Mouse (Mus musculus) adrenal gland, postnatal 14 days (tissue): ENCODE measurements around the gene Alox5. TPM values are rescaled to one million over a fixed set of nuclear protein-coding genes. Genes with fewer than 3 reads are reported as not detected.
A peak's percentile ranks its signal among the peaks of the same experiment; 100 is the strongest.

Experiments used
- DNase-seq: peaks from one replicate; pipeline ENCODE4 v3.0.0; 2021; ENCODE audit warnings: mixed read lengths
- total RNA-seq: library from RNA; stranded (reverse); gene quantifications from 2 replicates; pipeline ENCODE4 v1.2.3, GENCODE M21; 2021

The Alox5 gene
- total RNA-seq, 1 experiment from 2014 or later, result 1.5 TPM

DNA sequence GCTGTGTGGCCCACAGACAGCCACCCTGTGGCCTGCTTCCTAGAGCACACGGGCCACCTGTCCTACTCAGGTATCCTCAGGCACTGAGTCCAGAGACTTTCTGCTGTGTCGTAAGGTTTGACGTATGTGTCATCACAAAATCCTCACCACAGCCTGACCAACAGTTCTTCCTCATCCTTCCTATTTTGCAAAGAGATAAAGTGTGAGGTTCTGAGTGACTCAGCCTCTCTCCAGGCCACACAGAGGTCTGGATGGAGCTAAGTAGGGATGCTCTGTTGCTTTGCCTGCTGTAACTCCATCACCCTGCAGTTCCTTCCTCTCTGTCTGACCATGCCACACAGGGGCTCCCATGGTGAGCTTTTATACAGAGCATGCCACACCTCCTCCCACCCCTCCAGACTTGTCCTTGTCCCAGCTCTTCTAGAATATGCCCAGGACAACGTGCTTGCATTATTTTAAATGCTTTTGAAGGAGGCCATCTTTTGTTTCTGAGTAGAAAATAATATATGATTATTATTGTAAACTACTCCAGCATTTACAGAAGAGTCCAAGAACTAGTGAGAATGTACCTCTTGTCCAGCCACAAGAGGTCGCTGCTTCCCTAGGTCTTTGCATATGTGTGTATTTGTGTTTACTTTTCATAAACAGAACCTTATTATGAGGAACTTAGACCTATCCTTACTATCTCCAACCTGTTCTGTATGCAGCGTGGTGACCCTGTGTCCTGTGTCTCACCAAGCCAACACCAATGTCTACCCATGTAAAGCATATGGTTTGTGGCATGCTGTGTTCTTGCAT lies 43.3 kb downstream of the Alox5 start:
- peak; percentile 42 for DNase-seq

DNA sequence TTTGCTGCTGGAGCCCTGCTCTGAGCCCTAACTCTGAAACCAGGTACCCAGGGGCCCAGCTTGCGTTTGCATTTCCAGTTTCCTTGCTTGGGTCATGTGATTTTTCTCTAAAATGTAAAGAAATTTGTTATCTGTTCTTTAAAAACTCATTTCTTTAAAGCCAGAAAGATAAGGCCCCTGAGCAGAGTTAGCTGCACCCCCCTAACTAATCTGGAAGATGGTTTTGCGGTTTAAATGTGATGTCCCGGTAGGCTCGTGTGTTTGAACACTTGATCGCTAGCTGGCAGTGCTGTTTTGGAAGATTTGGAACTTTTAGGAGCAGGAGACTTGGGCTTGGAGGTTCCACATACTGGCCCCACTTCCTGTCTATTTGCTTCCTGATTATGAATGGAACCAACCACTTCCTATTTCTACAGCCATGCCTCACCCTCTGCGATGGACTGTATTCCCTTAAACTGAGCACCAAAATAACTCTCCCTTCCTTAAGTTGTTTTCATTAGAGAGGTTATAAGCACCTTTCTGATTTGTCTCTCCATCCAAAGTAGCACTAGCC lies 44.9 kb downstream of the Alox5 start:
- DNase-seq, result no peak

DNA sequence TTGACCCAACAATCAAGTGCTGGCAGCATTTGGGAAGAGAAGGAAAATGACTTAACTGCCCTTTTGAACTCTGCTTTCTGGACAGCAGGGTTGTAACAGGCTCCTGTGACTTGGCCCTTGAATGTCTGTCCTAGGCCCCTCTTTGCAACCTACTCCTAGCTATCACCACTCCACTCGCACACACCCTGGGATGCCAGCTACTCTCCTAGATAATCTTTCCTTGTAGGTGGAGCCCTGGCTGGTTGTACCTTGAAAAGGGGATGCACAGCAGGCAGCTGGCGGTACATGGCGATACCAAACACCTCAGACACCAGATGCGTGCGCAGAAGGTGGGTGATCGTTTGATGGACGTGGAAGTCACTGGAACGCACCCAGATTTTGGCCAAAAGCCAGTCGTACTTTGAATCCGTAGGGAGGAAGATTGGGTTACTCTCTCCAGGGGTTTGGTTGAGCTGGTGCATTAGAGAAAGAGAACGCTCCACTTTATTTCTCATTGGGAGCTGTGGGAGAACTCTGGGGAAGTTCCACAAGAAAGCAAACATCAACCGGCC lies 45.8 kb downstream of the Alox5 start:
- no peak for DNase-seq

DNA sequence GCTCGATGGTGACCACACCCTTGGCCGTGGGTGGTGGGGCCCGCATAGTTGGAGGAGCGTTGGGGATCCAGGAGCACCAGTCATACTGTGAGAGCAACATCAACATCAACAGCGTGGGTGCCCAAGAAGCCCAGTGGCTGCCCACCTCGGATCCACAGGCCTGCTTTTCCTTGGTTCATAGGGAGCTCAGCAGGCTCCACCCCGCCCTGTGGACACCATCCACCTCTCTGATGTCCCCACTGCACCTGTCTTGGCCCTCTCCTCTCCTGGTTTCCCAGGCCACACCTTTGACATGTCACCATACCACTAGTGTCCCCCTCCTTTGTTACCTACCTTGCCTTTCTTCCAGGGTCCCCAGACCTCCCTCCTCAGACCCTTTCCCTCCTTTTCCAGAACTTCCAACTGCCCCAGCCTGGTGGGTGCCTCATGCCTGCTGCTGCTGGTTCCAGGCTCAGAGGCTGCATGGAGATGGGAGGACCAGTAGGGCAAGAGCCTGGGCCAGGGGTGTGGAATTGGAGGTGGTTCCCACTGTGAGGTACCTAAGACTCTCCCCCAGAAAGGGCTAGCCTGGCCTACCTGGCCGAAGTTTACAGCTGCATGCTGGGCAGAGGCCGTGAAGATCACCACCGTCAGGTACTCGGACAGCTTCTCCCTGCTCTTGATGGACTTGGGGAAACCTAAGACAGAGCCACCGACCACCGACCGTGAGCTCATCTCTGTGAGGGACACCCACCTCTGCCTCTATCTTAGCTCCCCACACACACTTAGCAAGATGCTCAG lies 48.2 kb downstream of the Alox5 start:
- no peak for DNase-seq

DNA sequence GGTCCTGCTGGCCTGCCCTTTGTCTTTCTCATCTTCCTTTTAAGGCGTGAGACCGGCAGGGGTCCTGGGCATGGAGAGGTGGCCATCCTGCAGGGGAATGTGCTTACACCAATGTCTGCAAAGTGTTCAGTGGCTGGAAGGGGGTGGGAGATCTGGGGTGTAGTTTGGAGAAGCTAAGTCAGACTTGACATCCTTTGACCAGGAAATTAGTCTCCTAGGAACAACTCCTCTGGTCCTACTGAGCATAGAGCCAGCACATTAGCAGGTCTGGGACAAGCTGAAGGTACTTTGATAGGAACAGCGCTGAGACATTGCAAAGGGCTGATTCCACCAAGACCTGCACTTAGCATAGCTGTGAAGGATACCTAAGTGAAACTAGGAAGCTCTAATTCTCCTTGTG lies 49.3 kb downstream of the Alox5 start:
- DNase-seq, result no peak

DNA sequence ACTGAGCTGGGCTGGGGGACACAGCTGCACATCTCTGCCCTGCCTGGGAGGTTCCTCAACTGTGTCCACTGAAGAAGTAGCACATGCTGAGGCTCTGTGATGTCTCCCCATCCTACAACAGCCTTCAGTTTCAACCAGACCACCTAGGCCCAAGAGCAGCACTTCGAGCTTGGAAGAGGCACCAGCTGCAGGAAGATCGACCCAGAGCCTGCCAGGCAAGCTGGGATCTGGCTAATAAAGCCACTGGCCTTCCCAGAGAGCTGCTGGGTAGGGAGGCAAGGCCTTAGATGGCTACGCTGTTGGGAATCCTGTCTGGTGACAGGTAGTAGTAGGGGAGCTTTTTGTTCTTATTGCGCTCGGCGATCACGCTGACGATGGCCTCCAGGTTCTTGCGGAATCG lies 50.5 kb downstream of the Alox5 start:
- no peak for DNase-seq

DNA sequence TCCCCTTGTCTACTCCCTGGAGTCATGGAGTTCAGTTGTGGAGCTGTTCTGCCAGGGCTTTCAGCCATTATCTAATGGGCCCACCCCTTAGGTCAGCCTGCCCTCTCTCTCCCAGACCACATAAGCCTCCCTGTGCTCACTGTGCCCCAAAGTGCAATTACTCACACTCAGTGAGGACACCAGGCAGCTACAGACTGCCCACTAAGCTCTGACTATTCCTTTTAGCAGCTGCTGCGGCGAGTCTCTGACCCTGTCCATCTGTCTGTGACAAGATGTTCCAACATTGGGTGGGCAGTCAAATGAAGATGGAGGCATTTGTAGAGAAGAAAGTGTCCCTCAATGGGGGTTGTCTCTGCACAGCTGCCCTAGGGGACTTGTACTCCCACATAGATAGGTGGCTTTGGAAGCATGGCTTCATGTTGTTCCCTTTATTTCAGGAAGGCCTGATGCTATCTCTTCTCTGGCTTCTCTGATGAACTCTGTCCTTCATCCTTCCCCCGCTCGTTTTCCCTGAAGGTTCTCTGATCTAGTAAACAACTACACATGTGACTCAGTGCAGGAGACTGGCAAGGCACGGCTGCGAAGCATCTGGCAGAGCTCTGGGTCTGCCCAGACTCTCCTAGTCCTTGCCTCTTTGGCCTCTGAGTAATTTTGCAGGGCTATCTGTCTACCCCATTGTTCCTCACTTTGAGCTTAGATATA lies 52.9 kb downstream of the Alox5 start:
- DNase-seq, result peak; percentile 71

DNA sequence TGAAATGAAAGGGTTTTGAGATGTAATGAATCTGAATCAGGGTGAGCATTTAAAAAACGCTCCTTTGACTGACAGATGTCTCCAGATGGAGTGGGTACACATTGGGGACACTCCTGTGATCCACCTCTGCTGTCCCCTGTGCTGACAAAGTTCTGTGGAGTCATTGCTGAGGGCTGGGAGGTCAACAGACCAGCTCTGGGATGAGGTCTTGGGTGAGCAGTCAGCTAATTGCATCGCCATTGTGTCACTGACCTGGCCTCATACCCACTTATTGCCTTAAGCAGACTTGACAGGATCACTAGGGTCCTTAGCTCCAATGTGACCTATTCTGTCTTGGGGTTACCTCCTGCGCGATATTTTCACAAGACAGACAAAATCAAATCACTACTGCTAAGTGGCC lies 53.8 kb downstream of the Alox5 start:
- DNase-seq, result no peak

DNA sequence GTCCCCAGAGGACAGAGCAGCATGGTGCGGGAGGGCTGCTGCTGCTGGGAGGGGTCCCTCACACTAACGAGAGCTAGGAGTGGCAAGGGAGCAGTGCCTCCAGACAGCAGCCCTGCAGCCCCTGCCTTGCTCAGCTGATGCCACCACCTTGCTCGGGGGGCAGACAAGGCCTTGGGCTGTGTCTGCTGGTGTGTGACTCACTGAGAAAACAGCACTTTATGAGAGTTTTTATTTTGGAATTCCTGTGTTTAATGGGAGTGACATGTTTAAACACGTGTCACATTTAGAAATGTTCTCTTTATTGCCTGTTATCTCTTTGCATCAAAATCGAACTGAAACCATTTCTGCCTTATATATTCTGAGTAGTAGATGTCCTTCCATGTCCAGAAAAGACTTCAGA lies 54.3 kb downstream of the Alox5 start:
- peak; percentile 24 for DNase-seq

DNA sequence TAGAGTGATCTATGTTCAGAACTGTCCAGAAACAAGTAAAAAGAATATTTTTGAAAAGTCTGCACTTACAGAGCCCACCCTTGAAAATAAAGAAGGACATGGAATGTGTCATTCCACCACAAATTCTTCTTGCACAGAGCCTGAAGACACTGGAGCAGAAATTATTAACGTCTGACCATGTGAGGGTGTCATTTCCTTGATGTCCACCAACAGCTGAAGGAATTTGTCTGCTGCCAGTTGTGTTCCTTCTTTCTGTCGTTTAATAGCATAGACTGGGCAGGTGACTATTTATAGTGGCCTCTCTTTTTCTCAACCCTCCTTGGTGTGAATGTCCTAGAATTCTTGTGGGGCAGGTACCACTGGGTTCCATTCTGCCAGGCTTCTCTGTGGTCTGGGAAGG lies 54.8 kb downstream of the Alox5 start:
- no peak for DNase-seq

DNA sequence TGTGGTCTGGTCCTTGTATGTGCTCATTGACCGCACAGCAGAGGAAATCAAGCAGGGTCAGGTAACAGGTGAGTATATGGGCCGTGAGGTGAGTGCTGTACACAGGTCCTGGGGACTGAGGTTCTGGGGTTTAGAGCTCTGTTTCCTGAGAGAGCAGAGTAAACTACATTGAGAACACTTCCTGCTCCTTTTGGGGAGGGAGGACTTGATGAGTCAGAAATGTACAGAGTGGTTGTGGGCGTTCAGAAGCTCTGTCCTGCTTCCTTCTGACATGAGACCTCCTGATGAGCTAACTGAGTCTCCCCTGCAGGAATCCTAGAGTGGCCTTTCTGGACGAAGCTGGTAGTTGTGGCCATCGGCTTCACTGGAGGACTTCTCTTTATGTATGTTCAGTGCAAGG lies 55.3 kb downstream of the Alox5 start:
- no peak for DNase-seq

DNA sequence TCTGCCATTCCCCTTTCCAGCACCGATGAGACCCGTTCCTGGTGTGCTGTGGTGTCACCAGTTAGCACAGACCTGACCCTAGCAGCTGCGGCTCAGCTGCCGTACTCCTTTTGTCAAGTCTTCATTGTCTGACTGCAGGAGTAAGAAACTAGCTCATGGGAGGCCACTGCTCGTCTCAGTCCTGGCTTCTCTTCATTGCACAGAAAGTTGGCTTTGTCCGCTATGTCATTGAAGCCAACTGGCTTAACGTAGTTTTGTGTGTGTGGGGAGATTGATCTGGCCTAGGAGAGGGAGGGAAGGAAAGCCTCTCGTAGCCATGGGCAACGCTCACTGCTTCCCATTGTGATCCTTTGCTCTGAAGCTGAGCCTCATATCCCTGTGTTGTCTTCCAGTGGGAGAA lies 55.7 kb downstream of the Alox5 start:
- DNase-seq, result no peak

DNA sequence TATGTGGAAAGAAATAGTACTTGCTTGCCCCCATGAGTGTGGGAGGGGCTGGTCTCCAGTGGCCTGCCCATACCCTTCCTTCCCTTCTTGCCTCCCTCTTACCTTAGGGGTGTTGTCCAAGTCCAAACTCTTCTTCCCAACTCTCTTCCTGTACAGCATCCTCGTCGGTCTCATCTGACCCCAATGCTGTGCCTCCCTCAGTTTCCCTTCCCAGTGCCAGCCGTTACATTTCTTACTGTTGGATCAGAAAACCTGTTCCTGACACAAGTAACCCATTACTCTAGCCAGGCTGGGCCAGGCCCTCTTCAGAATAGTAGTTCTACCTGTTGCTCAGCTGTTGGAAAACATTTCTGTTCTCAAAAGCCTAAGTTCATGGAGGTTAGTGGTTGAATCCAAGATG lies 58.6 kb downstream of the Alox5 start:
- DNase-seq, result no peak

DNA sequence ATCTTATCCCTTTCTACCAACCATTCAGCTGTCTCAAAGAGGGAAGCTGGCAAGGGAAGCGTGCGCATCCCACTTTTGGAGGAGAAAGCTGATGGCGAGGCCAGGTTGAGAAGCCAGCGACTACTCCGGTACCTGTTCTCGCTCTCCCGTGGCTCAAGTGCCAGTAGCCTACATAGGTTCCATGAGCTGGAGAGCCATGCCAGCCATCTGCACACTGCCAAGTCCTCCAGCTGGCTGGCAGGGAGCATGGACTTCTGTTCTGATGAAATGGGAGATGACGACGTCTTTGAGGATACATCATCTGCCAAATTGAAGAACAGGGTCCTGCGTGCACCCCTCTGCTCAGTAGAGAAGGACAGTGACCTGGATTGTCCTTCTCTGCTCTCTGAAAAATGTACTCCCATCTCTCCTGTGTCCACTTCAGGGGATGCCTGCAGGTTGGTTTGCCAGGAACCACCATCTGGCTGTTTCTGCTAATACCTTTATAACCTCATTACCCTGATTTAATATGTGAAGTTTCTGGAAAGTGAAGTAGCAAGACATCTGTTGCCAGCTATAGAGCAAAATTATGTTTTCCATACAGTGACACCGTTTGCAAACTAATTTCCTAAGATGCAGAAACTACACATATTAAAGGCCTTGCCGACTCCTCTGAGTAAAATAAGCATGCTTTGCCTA lies 59.1 kb downstream of the Alox5 start:
- no peak for DNase-seq

DNA sequence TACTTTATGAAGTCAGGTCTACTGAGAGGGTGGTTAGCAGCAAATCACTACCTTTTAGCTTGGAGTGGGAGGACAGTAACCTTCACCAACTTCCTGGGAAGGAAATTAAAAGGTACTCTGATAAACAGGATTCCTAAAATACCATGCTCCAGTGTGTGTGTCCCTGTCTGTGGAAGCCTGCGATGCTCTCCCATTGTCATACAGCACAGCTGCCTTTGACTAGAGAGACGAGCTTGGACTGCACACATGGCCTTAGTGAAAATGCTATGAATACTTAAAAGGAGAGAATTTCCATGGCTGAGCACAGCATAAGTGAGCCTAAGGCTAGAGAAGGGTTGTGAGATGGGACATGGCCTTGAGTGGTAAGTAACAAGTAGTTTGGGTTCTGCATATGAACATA lies 62.8 kb downstream of the Alox5 start:
- DNase-seq, result no peak

DNA sequence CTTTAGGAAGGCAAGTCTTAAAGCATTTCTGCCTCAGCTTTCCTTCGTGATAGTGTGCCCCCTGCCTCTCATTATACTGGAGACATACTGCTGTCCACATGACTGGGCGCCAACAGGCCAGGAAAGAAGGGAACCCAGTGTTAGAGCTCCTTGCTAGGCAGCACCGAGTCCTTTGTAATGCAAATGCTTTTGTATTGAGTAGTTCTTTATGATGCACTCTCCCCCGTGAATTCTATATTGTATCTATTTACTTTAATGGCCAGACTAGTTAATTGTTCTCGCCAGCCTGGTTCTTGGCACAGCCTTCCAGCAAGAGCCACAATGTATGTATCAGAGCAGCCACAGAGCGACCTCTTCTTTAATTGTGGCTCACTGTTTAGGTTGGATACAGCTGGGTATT lies 63.4 kb downstream of the Alox5 start:
- no peak for DNase-seq

DNA sequence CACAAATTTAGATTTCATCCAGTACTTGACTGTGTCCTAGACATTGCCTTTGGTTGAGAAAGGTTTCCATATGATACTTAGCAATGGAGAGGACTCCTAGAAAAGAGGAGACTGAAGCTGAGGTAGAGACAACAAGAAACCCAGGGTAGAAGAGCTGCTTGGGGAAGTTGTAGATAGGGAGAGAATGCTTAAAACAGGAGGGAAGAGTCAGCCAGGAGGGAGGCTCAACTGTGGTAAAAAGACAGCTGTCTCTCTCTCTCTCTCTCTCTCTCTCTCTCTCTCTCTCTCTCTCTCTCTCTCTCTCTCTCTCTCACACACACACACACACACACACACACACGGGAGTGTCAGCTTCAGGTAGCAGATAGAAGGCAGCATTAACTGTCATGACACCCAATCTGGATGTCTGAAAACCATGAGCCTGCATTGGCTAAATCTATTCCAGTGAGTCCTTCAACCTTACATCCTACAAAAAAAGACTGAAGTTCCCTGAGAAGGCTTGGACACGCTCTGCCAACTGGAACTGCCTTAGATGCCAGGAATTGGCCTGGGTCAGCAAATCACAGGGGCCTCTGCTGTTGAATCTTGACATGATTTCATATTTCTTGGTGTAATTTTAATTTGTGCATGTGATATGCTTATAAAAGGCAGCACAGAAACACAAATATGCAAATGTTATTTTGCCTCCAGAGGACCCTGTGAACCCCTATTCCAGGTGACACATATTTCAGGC lies 65.9 kb downstream of the Alox5 start:
- no peak for DNase-seq

DNA sequence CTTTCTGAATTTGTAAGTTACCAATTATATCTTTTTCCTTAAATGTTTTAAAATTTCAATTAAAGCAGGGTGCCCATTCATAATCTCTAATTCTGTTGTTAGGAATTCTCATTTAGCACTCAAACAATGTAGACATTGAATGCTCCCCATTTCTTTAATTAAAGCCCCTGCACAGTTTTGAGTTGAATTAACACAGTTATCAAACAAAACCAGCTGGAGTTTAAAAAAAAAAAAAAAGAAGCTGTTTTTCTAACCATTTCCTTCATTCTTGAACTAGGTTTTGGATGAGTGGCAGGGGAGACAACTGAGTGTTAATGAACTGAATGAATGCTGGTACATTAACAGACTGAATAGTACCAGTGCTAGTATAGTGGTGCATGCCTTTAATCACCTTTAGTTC lies 71.5 kb downstream of the Alox5 start:
- no peak for DNase-seq

DNA sequence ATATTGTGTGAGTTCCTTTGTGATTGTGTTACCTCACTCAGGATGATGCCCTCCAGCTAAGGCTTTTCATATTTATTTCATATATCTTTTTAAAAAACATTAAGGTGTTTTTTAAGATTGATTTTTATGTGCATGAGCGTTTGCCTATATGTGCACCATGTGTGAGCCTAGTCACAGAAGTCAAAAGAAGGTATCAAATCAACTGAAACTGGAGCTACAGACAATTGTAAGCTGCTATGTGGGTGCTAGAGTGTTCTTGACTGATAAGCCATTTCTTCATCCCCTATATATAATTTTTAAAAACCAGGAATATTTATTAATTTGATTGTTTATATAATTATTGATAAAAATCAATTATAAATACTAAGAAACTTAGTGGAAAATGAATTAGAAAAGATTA lies 72.9 kb downstream of the Alox5 start:
- DNase-seq, result no peak

DNA sequence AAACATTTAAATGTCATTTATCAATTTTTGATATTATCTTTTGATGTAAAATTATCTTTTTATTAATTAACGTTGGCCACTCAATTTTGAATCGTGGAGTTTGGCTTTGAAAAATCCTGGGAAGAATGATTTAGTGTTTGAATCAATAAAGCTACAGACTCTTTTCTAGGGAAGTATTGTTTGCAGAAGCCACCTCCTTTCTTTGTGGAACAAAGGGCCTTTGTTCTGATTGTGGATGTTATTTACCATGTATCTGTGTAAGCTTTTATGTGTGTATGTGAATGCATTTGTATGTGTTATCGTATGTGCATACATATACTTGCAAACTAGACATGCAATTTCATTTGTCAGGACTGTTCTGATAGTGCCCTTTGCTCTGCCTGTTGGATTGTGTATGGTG lies 74.5 kb downstream of the Alox5 start:
- DNase-seq, result no peak

DNA sequence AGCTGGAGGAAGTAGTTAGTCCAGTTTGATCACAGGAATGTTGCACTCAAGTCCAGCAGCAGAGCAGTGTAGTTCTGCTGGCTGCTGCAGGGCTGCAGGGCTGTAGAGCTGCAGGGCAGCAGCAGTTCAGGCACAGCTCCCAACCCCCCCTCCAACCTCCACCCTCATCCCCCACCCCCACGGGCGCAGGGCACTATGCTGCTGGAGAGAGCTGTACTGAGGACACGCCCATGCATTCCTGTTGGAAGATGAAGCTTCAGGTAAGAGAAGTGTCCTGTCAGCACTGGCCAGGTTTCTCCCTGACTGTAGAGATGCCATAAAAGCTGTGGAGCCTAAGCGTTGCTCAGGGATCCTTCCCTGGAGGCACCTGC lies 74.9 kb downstream of the Alox5 start:
- no peak for DNase-seq
